Mouse (Mus musculus) heart, adult 2 months (tissue): ENCODE measurements around the gene Fam216b. TPM values are rescaled to one million over a fixed set of nuclear protein-coding genes. Genes with fewer than 3 reads are reported as not detected.

Source experiments
- DNase-seq, 2 experiments: peaks; one replicate each; pipeline ENCODE4 v3.0.0; 2021
- H3K27ac ChIP-seq: fragments of 200-600 bp; 2 replicates; pipeline ENCODE4 v1.8.1; 2022
- H3K27me3 ChIP-seq: fragments of 200-500 bp; 2 replicates; pipeline ENCODE4 v1.6.1; 2012; ENCODE audit warnings: mild to moderate bottlenecking, low read length, inconsistent platforms, mixed read lengths; ENCODE audit not compliant: control insufficient read depth, insufficient read depth
- H3K36me3 ChIP-seq: fragments of 200-500 bp; 2 replicates; pipeline ENCODE4 v1.6.1; 2012; ENCODE audit warnings: low read length, inconsistent platforms; ENCODE audit not compliant: control insufficient read depth, insufficient read depth
- H3K4me1 ChIP-seq: fragments of 200-500 bp; 2 replicates; pipeline ENCODE4 v1.6.1; 2011; ENCODE audit warnings: low read length; ENCODE audit not compliant: control insufficient read depth, insufficient read depth
- H3K4me3 ChIP-seq: fragments of 200-600 bp; 2 replicates; pipeline ENCODE4 v1.8.1; 2022
- H3K79me2 ChIP-seq: fragments of 200-500 bp; replicated peaks from 2 replicates; pipeline ENCODE4 v1.6.1; 2012; ENCODE audit warnings: mild to moderate bottlenecking, inconsistent platforms, low read length, moderate library complexity, mixed read lengths; ENCODE audit not compliant: control insufficient read depth, insufficient read depth
- H3K9ac ChIP-seq: fragments of 200-500 bp; 2 replicates; pipeline ENCODE4 v1.6.1; 2012; ENCODE audit warnings: low read depth, mild to moderate bottlenecking, control low read depth, inconsistent platforms, low read length, mixed read lengths
- CTCF ChIP-seq: fragments of 200-600 bp; IDR thresholded peaks from 2 replicates; pipeline ENCODE4 v1.8.1; 2022; ENCODE audit warnings: antibody characterized with exemption, mild to moderate bottlenecking, moderate library complexity
- EP300 ChIP-seq: fragments of 200-500 bp; IDR thresholded peaks from 2 replicates; pipeline ENCODE4 v1.6.1; 2011; ENCODE audit warnings: low read depth, low read length, control low read depth; ENCODE audit not compliant: insufficient read depth
- POLR2A ChIP-seq: fragments of 200-500 bp; IDR thresholded peaks from 2 replicates; pipeline ENCODE4 v1.6.1; 2011; ENCODE audit warnings: mild to moderate bottlenecking, low read depth, low read length, control low read depth; ENCODE audit not compliant: insufficient read depth
- WGBS: fragments of 180-500 bp; shearing (Covaris S2); methylation state at CpG from one replicate; pipeline ENCODE4 v1.1.7; 2018; 5-methylcytosine and 5-hydroxymethylcytosine counted together
- intact Hi-C: fragments of 180-260 bp; cut with DNase I; formaldehyde crosslinking; loops from one replicate; pipeline ENCODE4 v1.15.1; 2025
- polyA plus RNA-seq: library from polyadenylated mRNA; depleted of rRNA; stranded (reverse); fragments of >200 nt; gene quantifications from 2 replicates; pipeline ENCODE4 v1.2.3, GENCODE M21; 2012; rRNA removed
- total RNA-seq, 2 experiments: library from RNA; stranded (reverse); gene quantifications; 2 replicates each; pipeline ENCODE4 v1.2.3; 2021

The Fam216b gene
- total and polyA plus RNA-seq, 3 experiments, result 0.51 TPM; not detected in 2

DNA sequence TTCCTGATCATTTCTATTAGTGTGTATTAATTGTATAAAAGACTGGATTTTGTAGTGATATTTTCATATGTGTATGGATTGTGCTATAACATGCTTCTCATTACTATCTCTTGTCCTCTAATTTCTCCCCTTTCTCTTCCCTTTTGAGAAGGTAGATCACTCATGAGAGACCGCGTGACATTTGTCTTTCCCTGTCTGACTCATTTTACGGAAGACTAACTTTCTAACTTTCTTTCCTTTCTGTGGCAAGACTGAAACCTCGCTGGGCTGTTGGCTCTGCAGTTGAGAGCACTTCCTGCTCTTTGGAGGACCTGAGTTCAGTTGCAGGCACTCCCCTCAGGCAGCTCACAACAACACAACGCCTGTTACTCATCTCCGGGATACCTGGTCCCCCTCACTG lies 48.2 kb downstream of the Fam216b start:
- DNase-seq, result no peak
- intact Hi-C loops, result no loop called here

DNA sequence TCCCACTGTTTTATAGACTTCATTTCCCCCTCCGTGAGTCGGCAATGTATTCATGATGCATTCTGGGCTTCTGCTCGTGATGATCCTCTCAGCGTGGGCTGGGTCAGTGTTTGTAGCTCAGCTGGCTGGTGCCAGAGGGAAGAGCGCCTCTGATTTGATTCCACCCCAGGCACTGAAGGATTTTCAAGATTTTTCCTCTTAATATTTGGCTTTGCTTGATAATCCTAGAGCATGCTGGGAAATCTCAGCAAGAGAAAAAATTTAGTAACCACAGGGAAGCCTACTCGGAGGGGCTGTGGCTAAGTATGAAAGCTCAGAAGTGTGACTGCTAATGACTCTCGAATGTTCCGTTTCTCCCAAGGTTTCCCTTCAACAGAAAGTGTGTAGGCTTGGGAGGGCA lies 49.9 kb downstream of the Fam216b start:
- intact Hi-C loops, result no loop called here
- TF ChIP-seq POLR2A (no peak), CTCF (no peak), EP300 (no peak)

More for the DNA sequence above, 48.2 kb downstream of the Fam216b start:
- no peaks in the 10 kb centered on the region for H3K27me3 ChIP-seq
- TF ChIP-seq POLR2A (no peak), CTCF (no peak), EP300 (no peak)
- no peaks in the 10 kb centered on the region for H3K36me3 ChIP-seq
- H3K9ac ChIP-seq, result no peak overlapping the region
- H3K4me1 ChIP-seq, result no peaks in the 10 kb centered on the region
- no peak overlapping the region for H3K4me3 ChIP-seq
- H3K27ac ChIP-seq, result no peak overlapping the region
- H3K79me2 ChIP-seq, result no peaks in the 10 kb centered on the region
- WGBS, result 80% methylated on average over 6 of the region's 6 CpGs

More for the DNA sequence above, 49.9 kb downstream of the Fam216b start:
- WGBS, result 79% methylated on average over 8 of the region's 8 CpGs
- Histone ChIP-seq H3K27me3 (no peaks in the 10 kb centered on the region), H3K36me3 (no peaks in the 10 kb centered on the region), H3K79me2 (no peaks in the 10 kb centered on the region), H3K27ac (no peak overlapping the region), H3K4me1 (no peaks in the 10 kb centered on the region), H3K4me3 (no peak overlapping the region), H3K9ac (no peak overlapping the region)
- no peak for DNase-seq

Other genes starting within 250 kb of the Fam216b start
- 100 to 1,000 TPM; 243 to 278 TPM for gene Dnajc15, start 213.9 kb downstream of the Fam216b start, total RNA-seq
- 20.8 and 39.1 TPM in 2 replicates for gene Dnajc15, start 213.9 kb downstream of the Fam216b start, polyA plus RNA-seq
- gene Epsti1, start 184.8 kb downstream of the Fam216b start, total RNA-seq, result under 1 TPM; 0.93 to 0.97 TPM
- gene Epsti1, start 184.8 kb downstream of the Fam216b start, polyA plus RNA-seq, result 0.47 and 0.86 TPM in 2 replicates
- under 1 TPM; 0.10 to 0.14 TPM for gene Tnfsf11, start 219.0 kb upstream of the Fam216b start, total RNA-seq
- not detected in 2 replicates for gene Tnfsf11, start 219.0 kb upstream of the Fam216b start, polyA plus RNA-seq